Mouse (Mus musculus) left cerebral cortex, adult 18-20 months (tissue): ENCODE measurements at regions not wholly inside any gene's neighbourhood (a gene's known extent, or its start where the extent isn't known, plus 50 kb on each side); places are given as distances from the start of the nearest gene placed in this dataset.

Experiments
- DNase-seq, 2 experiments: peaks; one replicate each; pipeline ENCODE4 v3.0.0; 2021 to 2022; ENCODE audit warnings: low spot score in 2 of 2, mixed read lengths in 1 of 2

DNA sequence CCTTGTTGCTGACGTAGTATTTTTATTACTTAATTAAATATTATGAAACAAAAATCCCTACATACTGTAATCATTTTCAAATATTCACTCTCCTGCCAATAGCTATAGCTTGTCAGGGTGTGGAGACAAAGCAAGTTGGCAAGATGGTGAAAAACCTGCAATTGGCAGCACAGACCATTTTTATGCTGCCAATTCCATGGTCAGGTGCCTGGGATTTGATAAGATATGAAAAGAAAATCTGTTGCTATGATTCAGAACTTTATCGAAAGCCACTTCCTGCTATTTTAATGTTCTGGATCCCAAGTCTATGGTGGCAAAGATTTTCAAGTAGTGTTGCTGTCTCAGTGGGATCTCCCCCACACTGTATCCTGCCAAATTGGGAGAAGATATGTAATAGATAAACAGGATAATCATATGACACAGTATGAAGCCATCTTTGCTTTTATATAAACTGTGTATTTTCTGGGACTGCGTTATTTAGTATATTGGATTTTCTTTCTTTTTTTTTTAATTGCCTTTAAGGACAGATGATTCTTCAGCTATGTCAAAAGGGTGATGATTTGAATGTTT, 165.3 kb upstream of the Lrrc3b start:
- no peak for DNase-seq

DNA sequence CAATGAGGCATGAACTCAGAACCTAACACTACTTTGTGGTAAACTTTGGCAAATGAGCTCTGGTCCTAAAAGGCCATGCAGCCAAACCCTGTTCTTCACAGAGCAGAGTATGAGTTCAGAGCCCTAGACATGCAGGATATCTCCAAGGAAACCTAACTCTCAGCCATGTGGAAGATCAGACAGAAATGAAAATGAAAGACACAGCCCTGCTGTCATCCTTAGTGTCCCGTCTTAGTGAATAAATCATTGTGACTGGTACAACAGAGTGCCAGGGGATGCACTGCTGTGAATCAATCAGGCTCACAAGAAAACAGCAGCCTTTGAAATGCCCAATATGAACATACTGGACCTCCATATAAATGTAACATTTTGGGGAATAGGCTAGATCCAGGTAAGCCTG, 171.4 kb upstream of the Lrrc3b start:
- DNase-seq: no peak

DNA sequence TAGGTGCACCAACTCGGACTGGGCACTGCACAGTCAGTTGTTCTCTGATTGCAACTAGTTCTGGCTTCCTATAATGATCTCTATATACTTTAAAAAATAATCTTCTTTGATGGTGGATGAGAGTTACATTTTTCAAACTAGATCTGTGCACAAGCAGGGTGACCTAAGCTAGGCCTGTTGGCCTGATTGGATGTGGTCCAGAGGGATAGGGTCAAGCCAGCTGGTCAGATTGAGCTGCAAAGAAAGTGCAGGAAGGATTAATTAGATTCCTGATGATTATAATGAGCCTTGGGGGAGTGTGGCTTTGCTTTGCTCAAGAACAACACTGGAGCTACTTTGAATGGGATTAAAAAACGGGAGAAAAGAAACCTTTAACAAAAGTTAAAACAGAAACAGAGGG, 195.8 kb upstream of the Lrrc3b start:
- DNase-seq: no peak

DNA sequence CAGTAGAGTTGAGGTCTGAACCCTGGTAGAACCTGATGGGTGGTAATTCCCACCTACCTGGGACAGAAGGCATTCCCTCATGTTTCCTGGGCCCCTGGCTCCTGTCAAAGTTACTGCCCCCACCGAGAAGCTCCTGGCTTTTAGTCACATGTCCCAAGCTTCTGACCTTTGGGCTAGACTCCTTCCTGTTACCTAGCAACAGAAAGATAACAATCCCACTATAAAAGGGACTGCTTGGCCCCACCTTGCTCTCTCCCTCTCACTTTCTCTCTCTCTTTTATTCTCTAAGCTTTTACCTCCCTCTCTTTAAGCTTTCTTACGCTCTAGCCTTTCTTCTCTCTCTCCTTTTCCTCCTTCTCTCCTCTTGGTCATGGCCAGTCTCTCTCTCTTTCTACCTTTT, 198.9 kb upstream of the Lrrc3b start:
- DNase-seq: no peak

DNA sequence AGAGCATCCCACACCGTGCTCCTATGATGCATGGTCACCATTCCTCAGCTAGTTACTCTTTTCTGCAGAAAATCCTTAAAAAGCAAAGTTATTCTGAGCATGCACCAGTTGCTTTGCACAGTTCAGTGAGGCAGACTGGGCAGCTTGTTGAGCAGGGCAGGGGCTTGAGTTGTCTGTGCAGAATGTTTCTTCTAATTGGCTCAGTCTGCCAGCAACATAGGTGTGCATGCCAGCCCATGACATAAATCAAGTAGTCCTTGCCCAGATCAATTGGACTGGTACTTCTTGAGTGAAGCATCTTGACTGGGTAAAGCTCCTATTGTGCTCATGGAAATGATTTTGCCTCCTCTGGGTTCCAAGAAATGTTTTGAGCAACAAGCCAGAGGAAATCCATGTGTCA, 200.1 kb upstream of the Lrrc3b start:
- no peak for DNase-seq

DNA sequence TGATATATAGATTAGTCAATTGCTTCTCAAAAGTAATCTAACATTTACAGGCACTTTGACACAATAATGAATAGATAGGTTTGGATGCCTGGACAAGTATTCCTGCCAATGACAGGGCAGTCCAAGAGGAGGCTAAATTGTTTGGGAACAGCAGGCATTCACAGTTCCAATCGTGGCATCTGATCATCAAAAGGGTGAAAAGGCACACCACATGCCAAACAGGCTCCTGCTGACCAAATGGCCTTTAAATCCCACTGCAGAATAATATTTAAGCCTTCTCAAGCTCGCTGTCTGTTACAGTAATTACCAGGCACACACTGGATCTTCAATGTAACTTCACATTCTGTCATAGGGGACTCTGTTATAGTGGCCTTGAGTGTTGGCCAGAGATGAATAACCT, 222.1 kb upstream of the Lrrc3b start:
- DNase-seq: no peak

DNA sequence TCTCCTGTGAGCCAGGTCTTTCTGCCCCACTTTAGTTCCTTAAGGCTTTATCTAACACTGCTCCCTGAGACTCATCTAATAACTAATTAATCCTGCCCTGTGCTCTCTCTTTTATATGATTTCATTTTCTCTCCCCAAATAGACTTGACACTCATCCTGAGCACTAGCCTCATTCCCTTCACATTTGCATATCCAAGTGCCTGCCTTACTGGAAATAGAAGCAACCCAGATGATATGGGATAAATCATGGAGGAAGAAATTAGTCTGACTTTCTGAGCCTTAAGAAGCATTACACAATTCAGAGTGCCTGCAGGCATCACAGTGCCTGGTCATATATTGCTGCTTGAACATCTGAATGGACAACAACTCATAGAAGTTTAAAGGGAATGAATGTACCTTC, 233.5 kb upstream of the Lrrc3b start:
- DNase-seq: no peak

DNA sequence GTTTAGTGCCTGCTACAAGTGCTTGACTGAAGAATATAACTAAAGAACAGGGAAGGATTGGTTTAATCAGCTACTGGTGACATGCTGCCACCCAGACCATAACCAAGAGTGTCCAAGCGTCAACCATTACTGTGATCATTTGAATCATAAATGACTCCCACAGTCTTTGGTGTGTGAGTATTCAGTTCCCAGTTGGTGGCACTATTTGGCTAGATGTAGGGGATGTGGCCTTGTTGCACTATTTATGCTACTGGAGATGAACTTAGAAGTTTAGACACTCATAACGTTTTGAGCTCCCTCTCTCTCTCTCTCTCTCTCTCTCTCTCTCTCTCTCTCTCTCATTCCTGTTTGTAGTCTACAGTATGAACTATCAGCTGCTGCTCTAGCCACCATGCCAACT, 238.4 kb upstream of the Lrrc3b start:
- no peak for DNase-seq

DNA sequence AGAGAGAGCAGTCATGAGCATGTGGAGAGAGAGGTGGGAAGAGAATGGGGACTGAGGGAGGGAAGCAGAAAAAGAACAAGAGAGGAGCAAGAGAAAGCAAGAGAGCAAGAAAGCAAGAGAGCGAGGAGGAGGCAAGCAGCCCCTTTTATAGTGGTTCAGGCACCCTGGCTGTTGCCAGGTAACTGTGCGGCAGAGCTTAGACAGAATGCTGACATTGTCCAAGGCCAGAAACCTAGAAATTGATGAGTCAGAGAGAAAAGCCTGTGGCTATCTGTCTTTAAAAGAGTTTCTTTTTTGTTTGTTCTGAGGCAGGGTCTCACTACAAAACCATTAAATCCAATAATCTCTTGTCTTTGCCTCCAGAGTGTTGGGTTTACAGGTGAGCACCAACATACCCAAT, 240.7 kb upstream of the Lrrc3b start:
- DNase-seq: no peak

DNA sequence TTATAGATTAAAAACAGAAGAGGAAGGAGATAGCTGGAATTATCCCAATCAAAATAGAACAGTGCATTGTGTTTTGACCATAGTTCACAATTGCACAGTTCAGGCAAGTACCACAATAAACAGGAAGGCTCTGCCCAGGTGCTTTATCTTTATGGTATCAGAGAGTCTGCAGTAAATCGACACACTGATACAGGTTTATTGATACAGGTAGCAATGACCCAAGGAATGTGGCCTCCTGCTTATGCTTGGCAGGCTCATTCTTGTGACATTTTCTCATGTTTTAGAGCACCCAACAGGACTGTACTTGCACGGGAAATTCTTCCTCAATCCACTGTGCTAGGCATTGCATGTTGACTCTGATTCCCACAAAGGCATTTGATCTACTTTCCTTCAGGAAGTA, 259.2 kb upstream of the Lrrc3b start:
- no peak for DNase-seq

DNA sequence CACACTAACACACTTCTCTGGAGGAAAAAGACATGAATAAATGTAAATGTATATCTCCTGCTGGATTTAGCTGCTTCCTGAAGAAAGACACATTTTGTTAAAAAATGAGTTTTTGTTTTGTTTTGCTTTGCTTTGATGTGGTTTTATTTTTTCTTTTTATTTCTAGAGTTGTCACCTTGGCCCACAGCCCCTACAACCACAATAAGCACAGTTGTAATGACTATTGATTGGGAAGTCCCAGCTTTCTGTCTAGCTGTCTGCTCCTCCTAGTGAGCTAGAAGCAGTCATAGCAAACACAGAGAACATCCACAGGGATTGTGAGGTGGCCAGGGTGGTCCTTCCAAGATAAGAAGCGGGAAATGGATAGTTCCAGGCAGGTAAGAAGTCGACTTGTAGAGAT, 259.8 kb upstream of the Lrrc3b start:
- no peak for DNase-seq

DNA sequence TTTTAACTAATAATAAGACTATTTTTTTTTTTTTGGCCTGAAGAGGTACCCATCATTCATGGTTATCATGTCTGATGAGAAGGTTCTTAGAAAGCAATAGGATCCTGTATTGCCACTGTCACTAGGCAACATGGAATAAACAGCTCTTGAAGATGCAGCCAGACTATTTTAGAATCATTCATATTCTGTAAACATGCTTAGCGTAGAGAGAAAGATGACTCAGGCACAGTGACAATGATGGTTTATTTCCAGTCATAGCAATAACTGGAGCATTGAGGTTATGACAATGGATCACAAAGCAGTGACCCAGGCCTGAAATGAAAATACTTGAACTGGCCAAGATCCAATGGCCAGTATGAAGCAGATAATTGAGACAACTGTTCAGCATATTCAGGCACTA, 283.3 kb upstream of the Lrrc3b start:
- DNase-seq: no peak

DNA sequence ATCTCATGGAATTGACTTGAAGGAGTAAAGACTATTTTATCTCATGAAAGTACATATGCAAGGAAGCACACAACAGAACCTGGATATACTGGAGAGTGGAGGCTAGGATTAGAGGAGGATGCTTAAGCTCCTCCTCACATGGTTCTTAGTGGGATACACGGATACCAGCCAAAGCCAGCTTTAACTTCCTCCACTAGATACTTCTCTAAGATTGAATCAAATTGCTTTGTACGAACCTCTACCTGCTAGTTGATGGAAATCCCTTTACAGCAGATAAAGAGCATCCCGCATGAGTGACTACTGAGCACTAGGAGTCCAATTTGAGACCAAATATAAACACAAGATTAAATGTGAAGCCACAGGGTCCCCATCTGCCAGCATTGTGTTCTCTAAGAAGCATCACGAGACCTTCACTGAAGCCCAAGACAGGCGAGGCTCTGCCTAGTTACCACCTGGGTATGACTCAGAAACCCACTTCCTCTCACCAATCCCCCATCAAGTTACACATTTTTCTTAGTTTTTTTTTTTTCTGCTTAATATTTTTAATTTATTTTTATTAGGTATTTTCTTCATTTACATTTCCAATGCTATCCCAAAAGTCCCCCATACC, 307.9 kb upstream of the Lrrc3b start:
- DNase-seq: no peak

DNA sequence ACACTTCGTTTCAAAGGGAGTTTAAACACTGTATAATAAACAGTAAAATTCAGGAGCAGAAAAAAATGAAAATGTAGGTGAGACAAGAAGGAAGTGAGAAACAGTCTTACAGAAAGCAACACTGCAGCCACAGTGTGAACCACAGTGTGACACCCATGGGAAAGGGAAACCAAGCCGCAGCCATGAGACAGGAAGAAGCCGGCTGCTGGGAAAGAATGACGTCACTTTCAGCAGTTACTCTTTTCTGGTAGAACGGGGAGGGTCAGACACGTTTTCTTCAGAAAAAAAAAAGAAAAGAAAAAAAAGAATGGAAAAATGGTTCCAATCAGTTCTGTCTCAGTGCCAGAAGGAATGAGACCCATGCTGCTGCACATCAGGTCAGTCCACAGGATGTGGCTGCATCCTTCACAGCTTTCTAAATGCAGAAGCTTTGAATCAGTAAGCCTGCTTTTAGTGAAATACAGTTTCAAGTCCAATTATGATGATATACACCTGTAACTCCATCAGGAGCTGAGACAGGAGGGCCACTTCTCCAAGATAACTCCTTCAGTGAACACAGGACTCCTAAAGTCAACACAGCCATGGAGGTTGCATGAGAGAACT, 331.2 kb upstream of the Lrrc3b start:
- no peak for DNase-seq

DNA sequence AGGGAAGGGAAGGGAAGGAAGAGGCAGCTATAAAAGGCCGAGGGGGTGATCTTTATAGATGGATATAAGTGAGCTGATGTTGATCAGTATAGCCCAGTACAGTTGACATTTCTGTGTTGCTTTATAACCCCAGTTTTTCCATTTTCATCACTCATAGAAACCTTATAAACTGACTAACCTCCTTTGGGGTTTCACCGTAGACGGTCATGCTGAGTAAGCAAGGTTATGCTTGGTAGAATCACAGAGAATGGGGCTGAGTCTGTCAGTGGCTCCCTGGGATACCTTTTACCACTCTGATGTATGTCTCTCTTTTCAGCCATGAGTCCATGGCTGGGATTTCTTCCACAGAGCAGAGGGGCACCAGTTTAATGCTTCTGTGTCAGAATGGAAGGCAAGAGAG, 345.9 kb upstream of the Lrrc3b start:
- no peak for DNase-seq

DNA sequence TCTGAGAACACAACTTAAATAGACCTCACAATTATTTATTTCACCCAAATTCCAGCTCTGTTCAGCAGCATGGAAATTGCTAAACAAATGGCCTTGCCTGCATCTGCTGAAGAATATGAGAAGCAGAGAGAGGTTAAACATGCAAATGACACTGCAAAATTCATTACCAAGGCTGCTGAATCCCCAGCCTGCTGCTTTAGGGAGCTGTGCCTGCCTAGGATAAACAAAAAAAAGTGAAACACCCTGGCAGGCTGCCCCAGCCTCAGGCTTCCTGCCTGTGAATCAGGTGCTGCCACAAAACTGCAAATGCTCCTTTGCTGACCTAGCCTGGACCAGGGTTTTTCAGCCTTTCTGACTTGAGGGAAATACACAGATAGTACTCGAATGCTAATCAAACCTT, 346.4 kb upstream of the Lrrc3b start:
- peak in 1 of 2 experiments; percentile 4 for DNase-seq

DNA sequence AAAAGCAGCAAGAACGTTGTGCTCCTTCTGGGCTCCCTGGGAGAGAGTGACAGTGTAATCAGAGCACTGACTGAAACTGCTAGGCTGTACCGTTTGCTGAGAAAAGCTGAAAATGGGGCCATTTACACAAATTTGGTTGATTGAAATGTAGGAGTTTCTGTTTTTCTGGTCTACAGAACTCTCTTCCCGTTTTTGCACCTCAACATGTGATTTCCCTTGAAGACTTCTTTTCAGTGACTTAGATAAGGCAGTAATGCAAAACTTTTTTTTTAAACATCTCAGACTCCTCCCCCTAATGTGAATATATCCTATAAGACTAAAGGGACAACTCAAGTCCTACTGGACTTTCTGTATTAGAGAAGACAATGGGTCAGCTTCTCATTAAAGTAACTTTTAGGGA, 356.9 kb upstream of the Lrrc3b start:
- no peak for DNase-seq

DNA sequence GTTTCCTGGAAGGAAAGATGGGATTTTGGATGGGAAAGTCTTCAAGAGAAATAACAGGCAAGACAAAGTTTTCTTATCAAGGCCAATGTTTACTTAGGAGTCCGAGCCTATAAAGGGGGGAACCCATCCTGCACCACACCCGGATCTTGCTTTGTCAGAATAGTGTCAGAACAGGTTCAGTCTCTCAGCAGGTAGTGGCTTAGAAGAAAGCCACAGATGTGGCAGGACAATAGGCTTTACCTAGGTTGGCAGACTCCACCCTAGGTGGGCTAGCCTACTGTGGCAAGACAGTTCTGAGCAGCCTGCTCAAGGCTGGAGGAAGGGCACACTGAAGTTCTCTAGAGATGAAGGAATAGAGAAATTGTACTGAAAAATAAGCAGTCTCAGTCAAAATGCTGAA, 358.2 kb upstream of the Lrrc3b start:
- DNase-seq: no peak

DNA sequence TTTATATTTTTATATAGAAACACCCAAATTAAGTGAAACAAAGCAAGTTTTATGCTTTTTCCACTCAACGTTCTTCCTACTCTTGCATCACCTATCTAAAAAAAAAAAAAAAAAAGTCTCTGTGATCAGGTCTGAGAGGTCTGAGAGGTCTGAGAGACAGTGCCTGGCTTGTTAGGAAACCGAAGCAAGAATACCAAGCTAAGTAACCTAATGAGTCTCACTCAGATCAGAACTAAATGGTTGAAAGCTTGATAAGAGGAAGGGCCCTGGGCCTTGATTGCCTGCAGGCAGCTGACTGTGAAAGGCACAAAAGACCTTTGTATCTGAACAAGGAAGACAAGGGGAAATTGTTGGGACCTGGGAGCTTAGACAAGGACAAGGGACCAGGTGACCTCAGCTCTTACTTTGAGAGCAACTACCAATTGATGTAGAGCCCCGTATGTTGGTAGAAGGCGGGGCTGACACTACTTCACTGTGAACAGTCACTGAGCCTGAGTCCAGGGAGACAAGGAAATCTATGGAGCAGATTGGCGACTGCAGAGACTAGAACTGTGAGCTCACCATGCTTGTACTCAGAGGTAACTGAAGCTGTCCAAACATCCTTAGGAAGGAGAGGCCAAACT, 362.8 kb upstream of the Lrrc3b start:
- DNase-seq: no peak

DNA sequence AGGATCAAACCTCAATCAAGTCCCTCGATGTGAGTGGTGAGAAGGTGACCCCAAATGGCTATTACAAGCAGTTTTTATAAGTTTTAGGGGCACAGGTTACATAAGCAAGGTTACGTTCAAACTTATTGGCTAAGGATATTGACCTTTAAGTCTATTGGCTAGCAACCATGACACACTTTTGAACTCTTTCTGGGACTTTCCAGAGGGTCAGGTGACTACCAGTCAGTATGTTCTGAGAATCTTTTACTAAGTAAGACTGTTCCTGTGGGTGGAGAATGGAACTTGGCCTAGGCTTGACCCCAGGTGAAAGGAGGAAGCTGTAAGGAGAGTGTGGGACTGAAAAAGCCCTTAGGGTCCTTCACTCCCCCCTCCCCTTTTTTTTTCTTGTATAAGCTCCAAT, 370.3 kb upstream of the Lrrc3b start:
- DNase-seq: no peak

DNA sequence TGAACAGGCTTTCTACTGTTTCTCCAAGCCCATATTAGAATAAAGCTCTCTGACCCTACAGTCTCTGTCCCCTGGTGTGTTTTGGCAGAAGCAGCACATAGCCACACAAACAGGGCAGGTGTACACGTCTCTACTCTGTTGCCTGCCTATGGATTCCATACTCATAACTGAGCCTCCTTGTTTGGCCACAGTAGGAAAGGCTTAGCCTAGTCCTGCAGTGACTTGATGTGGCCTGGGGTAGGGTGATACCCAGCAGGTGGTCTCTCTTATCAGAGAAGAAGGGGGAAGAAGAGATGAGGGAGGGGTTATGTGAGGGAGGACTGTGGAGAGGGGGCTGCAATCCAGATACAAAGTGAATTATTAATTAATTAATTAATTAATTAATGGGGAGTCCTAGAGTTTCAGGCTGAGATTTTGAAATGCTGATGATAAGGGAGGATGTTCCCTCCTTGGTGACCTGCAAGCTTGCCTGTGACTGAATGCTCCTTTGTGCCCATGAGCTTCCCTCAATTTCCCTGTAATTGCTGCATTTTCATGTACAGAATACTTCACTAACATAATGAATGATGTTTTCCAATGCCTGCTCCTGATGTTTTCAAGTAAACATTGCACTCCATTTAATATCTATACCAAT, 402.7 kb upstream of the Lrrc3b start:
- no peak for DNase-seq

DNA sequence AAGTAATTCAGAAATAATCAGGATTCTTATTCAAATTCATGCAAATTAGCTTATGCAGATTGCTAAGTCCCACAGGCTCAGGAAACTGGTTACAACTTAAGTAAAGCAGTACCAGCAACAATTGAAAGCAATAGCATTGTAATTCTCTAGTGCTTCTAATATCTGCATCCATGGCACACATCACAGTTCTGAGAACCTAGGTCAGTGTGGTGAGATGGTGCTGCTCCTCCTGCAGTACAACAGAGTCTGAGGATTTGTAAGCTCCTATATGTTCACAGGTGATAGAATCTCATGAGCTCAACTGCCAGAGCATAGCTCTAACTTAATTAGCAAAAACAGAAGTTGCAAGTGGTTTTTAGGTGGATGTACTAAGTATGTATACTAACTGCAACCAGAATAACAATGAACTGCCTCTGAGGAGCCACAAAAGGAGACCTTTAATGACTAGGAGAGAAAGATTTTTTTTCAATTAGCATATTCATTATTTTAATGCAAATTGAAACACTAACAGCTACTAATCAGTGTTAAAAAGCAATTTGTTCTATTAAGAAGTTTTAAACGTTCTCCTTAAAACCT, 403.3 kb upstream of the Lrrc3b start:
- no peak for DNase-seq
